8 mouse cellular contexts compared by ENCODE assay signal in genomic region chr17:63863647-63864149, GRCm38 (mm10). TPM values are rescaled to one million over a fixed set of nuclear protein-coding genes. Genes with fewer than 3 reads are reported as not detected.
DNase-seq lines count a peak whose midpoint lies in the region; TF ChIP-seq lines count a peak whose summit lies in the region.

Gene A930002H24Rik, minus strand, starts transcription at chr17:63863791.

- no peaks in the 10 kb centered on the region for H3K27me3 ChIP-seq in megakaryocyte, embryonic 14.5 days (replicated peaks)

- DNase-seq in WW6 (ENCODE audit: low read depth, low spot score): peak; percentile 91
- DNase-seq in cerebellum, postnatal 4 days (ENCODE audit: low spot score in 2 of 2): peak; percentile 98 to 99
- peak; percentile 100 for DNase-seq in gastrocnemius, adult 2 months
- DNase-seq in hindlimb bud, embryonic 11.5 days (ENCODE audit: extremely low spot score, low read depth, low spot score): peak; percentile 78
- DNase-seq in left cerebral cortex, adult 8-10 months (ENCODE audit: low spot score in 2 of 2): peak; percentile 95 to 99
- DNase-seq in right cerebral cortex, postnatal 10 days (ENCODE audit: low spot score in 2 of 2): peak; percentile 100
- peak; percentile 98 for DNase-seq in urinary bladder, postnatal 25 days (ENCODE audit: low spot score)

- H3K4me1 ChIP-seq in megakaryocyte, embryonic 14.5 days: peaks cover 22% of the 10 kb centered on the region

- peak within 1 kb of the TSS; percentile 94 for H3K4me3 ChIP-seq in gastrocnemius, adult 2 months
- peak within 1 kb of the TSS; percentile 98 for H3K4me3 ChIP-seq in megakaryocyte, embryonic 14.5 days (replicated peaks)

- peak within 1 kb of the TSS; percentile 95 for H3K27ac ChIP-seq in gastrocnemius, adult 2 months

- H3K36me3 ChIP-seq in megakaryocyte, embryonic 14.5 days (replicated peaks; ENCODE audit: low read length): no peaks in the 10 kb centered on the region

- intact Hi-C loops in gastrocnemius, adult 2 months (cut with DNase I): no loop called here

- H3K9me3 ChIP-seq in megakaryocyte, embryonic 14.5 days: no peaks in the 10 kb centered on the region

- no peak for TF ChIP-seq CTCF in gastrocnemius, adult 2 months (IDR thresholded peaks at IDR 0.05)

RNA-seq across cellular contexts. Expression of gene A930002H24Rik, which starts in this region (rescaled TPM):
- total RNA-seq in gastrocnemius, adult 2 months (2021): not detected
- 1 to 10 TPM in 1 of 4 experiments, not detected in 3; 1.1 TPM for total RNA-seq in left cerebral cortex, adult 8-10 months (2022)
- 5.5 TPM in 1 of 2 replicates, not detected in the other for polyA plus RNA-seq in megakaryocyte, embryonic 14.5 days (2012; ENCODE audit: insufficient read depth, low replicate concordance)

Comparison
In these comparisons a context has a peak if more than half of its experiments do, and no peak if none do; other contexts are left out.
1. Peak in every context shown above with its lines: DNase-seq, H3K4me3 ChIP-seq and H3K27ac ChIP-seq.
2. Peak in DNase-seq, H3K4me3 ChIP-seq and H3K27ac ChIP-seq in gastrocnemius, adult 2 months; RNA of the gene not detected or under 1 TPM.